Mouse (Mus musculus) erythroid progenitor cell, adult 5-6 weeks (primary cell): ENCODE data around the gene Ranbp3. TPM values are rescaled to one million over a fixed set of nuclear protein-coding genes. Genes with fewer than 3 reads are reported as not detected.

Experiments used
- ATAC-seq: replicated peaks from 2 replicates; pipeline ENCODE4 v1.8.0; 2016; ENCODE audit warnings: moderate number of reproducible peaks, mild to moderate bottlenecking, moderate TSS enrichment, inconsistent platforms; ENCODE audit not compliant: poor library complexity, low FRiP score, severe bottlenecking
- total RNA-seq, 2 experiments: library from RNA; stranded (forward) in 1 of 2; stranded (reverse) in 1 of 2; fragments of 150-400 nt in 1 of 2; fragments of 186-747, 209-891 nt in 1 of 2; gene quantifications; 2 replicates each; pipeline versions ENCODE4 v1.2.3 to v1.2.4; 2015 to 2017; ENCODE audit warnings: low replicate concordance in 2 of 2

The Ranbp3 gene
- total RNA-seq, 2 experiments from 2014 or later = 51.1 to 77.2 TPM

DNA sequence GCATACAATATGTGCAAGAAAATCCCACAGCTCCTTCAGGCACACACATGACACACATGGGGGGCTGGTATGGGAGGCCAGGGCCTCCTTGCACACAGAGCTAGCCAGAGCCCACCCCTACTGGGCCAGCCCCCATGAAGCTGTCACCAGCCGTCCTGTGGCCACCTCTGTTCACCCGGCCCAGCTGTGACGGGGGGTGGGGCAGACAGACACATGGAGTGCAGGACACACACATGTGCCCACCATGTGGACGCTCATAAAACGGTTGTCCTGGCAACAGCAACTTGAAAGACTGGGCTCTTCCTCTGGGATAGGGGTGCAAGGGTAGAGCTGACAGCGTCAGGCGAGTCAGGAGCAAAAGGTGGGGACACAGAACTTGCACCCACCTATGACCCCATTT, 86.2 kb downstream of the Ranbp3 start:
- ATAC-seq = no peak

DNA sequence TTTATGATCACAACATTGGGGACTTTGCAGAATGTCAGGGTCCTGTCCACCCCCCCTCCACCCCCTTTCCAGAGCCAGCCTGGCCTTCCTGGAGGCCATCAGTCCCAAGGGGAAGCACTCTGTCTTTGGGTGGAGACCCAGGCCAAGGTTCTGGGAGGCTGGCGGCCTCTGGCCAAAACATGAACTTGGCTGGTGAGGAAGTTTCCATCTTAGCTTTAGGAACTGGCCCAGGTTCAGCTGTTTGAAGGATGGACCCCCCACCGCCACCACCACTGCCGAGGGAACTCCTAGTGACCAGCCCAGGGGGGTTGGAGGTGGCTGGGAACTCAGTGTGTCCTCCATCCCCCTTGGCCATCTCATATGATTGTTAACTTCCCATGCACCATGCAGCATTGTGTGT, 88.0 kb downstream of the Ranbp3 start:
- ATAC-seq = no peak

Other genes with a start within 250 kb of the Ranbp3 start
- 7.9 and 10.9 TPM in 2 replicates for gene Ptprs, start 196.8 kb upstream of the Ranbp3 start, total RNA-seq (2015; ENCODE audit: low replicate concordance)
- 2.1 and 4.7 TPM in 2 replicates for gene Ptprs, start 196.8 kb upstream of the Ranbp3 start, total RNA-seq (2017; ENCODE audit: low replicate concordance)
- not detected in 2 replicates for gene Znrf4, start 160.9 kb upstream of the Ranbp3 start, total RNA-seq (2015; ENCODE audit: low replicate concordance)
- gene Znrf4, start 160.9 kb upstream of the Ranbp3 start, total RNA-seq (2017; ENCODE audit: low replicate concordance) = not detected in 2 replicates
- gene Gm20219, start 118.9 kb upstream of the Ranbp3 start, total RNA-seq (2015; ENCODE audit: low replicate concordance) = 6.1 TPM in 1 of 2 replicates, not detected in the other
- 1.2 TPM in 1 of 2 replicates, not detected in the other for gene Gm20219, start 118.9 kb upstream of the Ranbp3 start, total RNA-seq (2017; ENCODE audit: low replicate concordance)
- gene Safb2, start 88.7 kb upstream of the Ranbp3 start, total RNA-seq (2015; ENCODE audit: low replicate concordance) = 107 and 153 TPM in 2 replicates
- gene Safb2, start 88.7 kb upstream of the Ranbp3 start, total RNA-seq (2017; ENCODE audit: low replicate concordance) = 350 and 385 TPM in 2 replicates
- 120 and 141 TPM in 2 replicates for gene Safb, start 88.5 kb upstream of the Ranbp3 start, total RNA-seq (2015; ENCODE audit: low replicate concordance)
- gene Safb, start 88.5 kb upstream of the Ranbp3 start, total RNA-seq (2017; ENCODE audit: low replicate concordance) = 189 and 314 TPM in 2 replicates
- gene 2410015M20Rik, start 63.5 kb upstream of the Ranbp3 start, total RNA-seq (2015; ENCODE audit: low replicate concordance) = 21.8 and 29.9 TPM in 2 replicates
- gene 2410015M20Rik, start 63.5 kb upstream of the Ranbp3 start, total RNA-seq (2017; ENCODE audit: low replicate concordance) = 20.7 and 33.0 TPM in 2 replicates
- 298 and 344 TPM in 2 replicates for gene Rpl36, start 59.9 kb upstream of the Ranbp3 start, total RNA-seq (2015; ENCODE audit: low replicate concordance)
- gene Rpl36, start 59.9 kb upstream of the Ranbp3 start, total RNA-seq (2017; ENCODE audit: low replicate concordance) = 203 and 323 TPM in 2 replicates
- gene Lonp1, start 46.4 kb upstream of the Ranbp3 start, total RNA-seq (2015; ENCODE audit: low replicate concordance) = 3.6 and 4.2 TPM in 2 replicates
- 9.5 and 15.0 TPM in 2 replicates for gene Lonp1, start 46.4 kb upstream of the Ranbp3 start, total RNA-seq (2017; ENCODE audit: low replicate concordance)
- not detected in 2 replicates for gene Catsperd, start 45.2 kb upstream of the Ranbp3 start, total RNA-seq (2015; ENCODE audit: low replicate concordance)
- gene Catsperd, start 45.2 kb upstream of the Ranbp3 start, total RNA-seq (2017; ENCODE audit: low replicate concordance) = not detected in 2 replicates
- 46.5 and 90.1 TPM in 2 replicates for gene Ndufa11, start 44.5 kb downstream of the Ranbp3 start, total RNA-seq (2015; ENCODE audit: low replicate concordance)
- gene Ndufa11, start 44.5 kb downstream of the Ranbp3 start, total RNA-seq (2017; ENCODE audit: low replicate concordance) = 54.2 and 67.9 TPM in 2 replicates
- 2.1 and 2.2 TPM in 2 replicates for gene Vmac, start 44.7 kb downstream of the Ranbp3 start, total RNA-seq (2015; ENCODE audit: low replicate concordance)
- not detected in 2 replicates for gene Vmac, start 44.7 kb downstream of the Ranbp3 start, total RNA-seq (2017; ENCODE audit: low replicate concordance)
- gene Nrtn, start 84.2 kb downstream of the Ranbp3 start, total RNA-seq (2015; ENCODE audit: low replicate concordance) = not detected in 2 replicates
- gene Nrtn, start 84.2 kb downstream of the Ranbp3 start, total RNA-seq (2017; ENCODE audit: low replicate concordance) = not detected in 2 replicates
- gene Dus3l, start 91.5 kb downstream of the Ranbp3 start, total RNA-seq (2015; ENCODE audit: low replicate concordance) = 6.5 and 7.1 TPM in 2 replicates
- gene Dus3l, start 91.5 kb downstream of the Ranbp3 start, total RNA-seq (2017; ENCODE audit: low replicate concordance) = 3.0 and 5.4 TPM in 2 replicates
- not detected in 2 replicates for gene Prr22, start 97.0 kb downstream of the Ranbp3 start, total RNA-seq (2015; ENCODE audit: low replicate concordance)
- not detected in 2 replicates for gene Prr22, start 97.0 kb downstream of the Ranbp3 start, total RNA-seq (2017; ENCODE audit: low replicate concordance)
- 101 and 107 TPM in 2 replicates for gene Rfx2, start 157.7 kb downstream of the Ranbp3 start, total RNA-seq (2015; ENCODE audit: low replicate concordance)
- 76.1 and 105 TPM in 2 replicates for gene Rfx2, start 157.7 kb downstream of the Ranbp3 start, total RNA-seq (2017; ENCODE audit: low replicate concordance)
- gene Acsbg2, start 201.2 kb downstream of the Ranbp3 start, total RNA-seq (2015; ENCODE audit: low replicate concordance) = not detected in 2 replicates
- gene Acsbg2, start 201.2 kb downstream of the Ranbp3 start, total RNA-seq (2017; ENCODE audit: low replicate concordance) = not detected in 2 replicates
- gene 1700061G19Rik, start 202.2 kb downstream of the Ranbp3 start, total RNA-seq (2015; ENCODE audit: low replicate concordance) = not detected in 2 replicates
- not detected in 2 replicates for gene 1700061G19Rik, start 202.2 kb downstream of the Ranbp3 start, total RNA-seq (2017; ENCODE audit: low replicate concordance)